Mouse (Mus musculus) liver, embryonic 14.5 days (tissue): Measurements from ENCODE around the gene Gm10065.

Source experiments
- CTCF ChIP-seq: IDR thresholded peaks from 2 replicates; pipeline ENCODE4 v1.5.1; 2016; ENCODE audit warnings: antibody characterized with exemption, low read depth, control low read depth
- EP300 ChIP-seq: IDR thresholded peaks from 2 replicates; pipeline ENCODE4 v1.6.1; 2016; ENCODE audit warnings: antibody characterized with exemption, low read depth

DNA sequence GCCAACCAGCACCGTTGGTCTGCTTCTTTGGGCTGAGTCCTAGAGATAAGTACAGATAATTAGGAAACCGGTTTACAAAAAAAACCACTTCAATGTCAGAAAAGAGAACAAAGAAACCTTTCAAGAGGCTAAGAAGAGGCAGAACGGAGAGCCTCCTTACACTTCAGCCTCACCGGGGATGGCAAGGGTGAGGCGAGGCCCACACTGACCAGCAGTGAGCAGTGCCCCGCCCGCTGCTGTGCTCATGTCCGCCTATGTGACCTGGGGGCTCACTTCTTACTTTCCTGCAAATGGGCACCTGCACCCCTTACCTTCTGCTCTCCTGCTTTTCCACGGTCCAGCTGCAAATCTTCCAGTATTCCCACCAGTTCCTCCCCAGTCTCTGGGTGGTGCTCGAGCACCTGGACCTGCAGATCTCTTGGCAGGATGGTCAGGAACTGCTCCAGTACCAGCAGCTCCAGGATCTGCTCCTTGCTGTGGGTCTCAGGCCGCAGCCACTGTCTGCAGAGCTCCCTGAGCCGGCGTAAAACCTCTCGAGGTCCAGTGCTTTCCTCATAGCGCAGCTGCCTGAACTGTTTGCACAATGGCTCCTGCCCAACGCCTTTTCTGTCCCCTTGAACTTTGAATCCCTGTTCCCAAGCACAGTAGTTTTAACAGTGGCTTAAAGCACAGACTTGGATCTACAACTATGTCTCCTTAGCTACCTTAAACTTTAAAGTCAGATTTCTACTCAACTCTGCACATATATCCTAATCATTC, 31.2 kb downstream of the Gm10065 start:
- no peak for TF ChIP-seq EP300
- no peak for TF ChIP-seq CTCF
